Mouse (Mus musculus): Measurements from ENCODE around the gene Samm50.

DNA sequence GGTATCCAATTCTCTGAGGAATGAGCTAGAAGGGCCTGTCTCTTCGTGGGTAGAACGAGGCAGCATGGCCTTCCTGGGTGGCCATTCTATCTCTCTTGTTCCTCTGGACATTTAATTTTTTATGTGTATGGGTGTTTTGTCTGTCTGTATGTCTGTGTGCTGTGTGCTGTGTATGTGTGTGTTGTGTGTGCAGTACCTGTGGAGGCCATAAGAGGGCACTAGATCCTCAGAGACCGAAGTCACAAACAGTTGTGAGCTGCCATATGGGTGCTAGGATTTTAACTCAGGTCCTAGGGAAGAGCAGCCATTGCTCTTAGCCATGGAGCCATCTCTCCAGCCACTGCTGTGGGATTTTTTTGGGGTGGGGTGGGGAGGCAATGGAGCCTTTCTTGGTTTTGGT lies 55.3 kb downstream of the Samm50 start:
- TF ChIP-seq CTCF (IDR thresholded peaks at IDR 0.05; ENCODE audit: low read depth, low read length) (no peak), POLR2A (IDR thresholded peaks at IDR 0.05; ENCODE audit: extremely low read depth, insufficient read depth, low read length) (no peak)
